Mouse (Mus musculus) kidney, embryonic 16.5 days (tissue): ENCODE results near the gene Ifrd2. TPM values are rescaled to one million over a fixed set of nuclear protein-coding genes. Genes with fewer than 3 reads are reported as not detected.

Source experiments
- ATAC-seq: fragments of 200-750 bp; cut with Nextera tagmentation; 2 replicates; pipeline ENCODE4 v1.8.0; 2017; ENCODE audit warnings: moderate TSS enrichment; ENCODE audit not compliant: low FRiP score, low TSS enrichment
- H3K27ac ChIP-seq: fragments of 300-500 bp; sonication (generic); 2 replicates; pipeline ENCODE4 v1.5.1; 2014; ENCODE audit warnings: low read length
- H3K27me3 ChIP-seq: fragments of 300-500 bp; sonication (generic); 2 replicates; pipeline ENCODE4 v1.6.1; 2014; ENCODE audit warnings: low read length, control low read depth, mixed read lengths; ENCODE audit not compliant: insufficient read depth
- H3K36me3 ChIP-seq: fragments of 300-500 bp; sonication (generic); 2 replicates; pipeline ENCODE4 v1.6.1; 2014; ENCODE audit warnings: low read length, control low read depth, mixed read lengths; ENCODE audit not compliant: insufficient read depth
- H3K4me1 ChIP-seq: fragments of 300-500 bp; sonication (generic); 2 replicates; pipeline ENCODE4 v1.6.1; 2014; ENCODE audit warnings: low read length, control low read depth, mixed read lengths; ENCODE audit not compliant: insufficient read depth
- H3K4me2 ChIP-seq: fragments of 300-500 bp; sonication (generic); replicated peaks from 2 replicates; pipeline ENCODE4 v1.6.1; 2014; ENCODE audit warnings: low read depth, low read length
- H3K4me3 ChIP-seq: fragments of 300-500 bp; sonication (generic); 2 replicates; pipeline ENCODE4 v1.5.1; 2014; ENCODE audit warnings: mild to moderate bottlenecking, low read length
- H3K9ac ChIP-seq: fragments of 300-500 bp; sonication (generic); replicated peaks from 2 replicates; pipeline ENCODE4 v1.6.1; 2014; ENCODE audit warnings: low read length
- H3K9me3 ChIP-seq: fragments of 300-500 bp; sonication (generic); 2 replicates; pipeline ENCODE4 v1.6.1; 2016; ENCODE audit warnings: low read length, control low read depth
- WGBS: fragments of 180-500 bp; shearing (Covaris S2); extraction: QIAGEN DNeasy Blood & Tissue Kit; methylation state at CpG from one replicate; pipeline ENCODE4 v1.1.7; 2014; 5-methylcytosine and 5-hydroxymethylcytosine counted together
- polyA plus RNA-seq: library from polyadenylated mRNA; unstranded; fragments of >200 nt; fragmentation: Nextera tagmentation; extraction: Ambion mirVana; gene quantifications from 2 replicates; pipeline ENCODE4 v1.2.1, GENCODE M21; 2015

The Ifrd2 gene
- polyA plus RNA-seq, 1 experiment from 2014 or later = 64.3 TPM

DNA sequence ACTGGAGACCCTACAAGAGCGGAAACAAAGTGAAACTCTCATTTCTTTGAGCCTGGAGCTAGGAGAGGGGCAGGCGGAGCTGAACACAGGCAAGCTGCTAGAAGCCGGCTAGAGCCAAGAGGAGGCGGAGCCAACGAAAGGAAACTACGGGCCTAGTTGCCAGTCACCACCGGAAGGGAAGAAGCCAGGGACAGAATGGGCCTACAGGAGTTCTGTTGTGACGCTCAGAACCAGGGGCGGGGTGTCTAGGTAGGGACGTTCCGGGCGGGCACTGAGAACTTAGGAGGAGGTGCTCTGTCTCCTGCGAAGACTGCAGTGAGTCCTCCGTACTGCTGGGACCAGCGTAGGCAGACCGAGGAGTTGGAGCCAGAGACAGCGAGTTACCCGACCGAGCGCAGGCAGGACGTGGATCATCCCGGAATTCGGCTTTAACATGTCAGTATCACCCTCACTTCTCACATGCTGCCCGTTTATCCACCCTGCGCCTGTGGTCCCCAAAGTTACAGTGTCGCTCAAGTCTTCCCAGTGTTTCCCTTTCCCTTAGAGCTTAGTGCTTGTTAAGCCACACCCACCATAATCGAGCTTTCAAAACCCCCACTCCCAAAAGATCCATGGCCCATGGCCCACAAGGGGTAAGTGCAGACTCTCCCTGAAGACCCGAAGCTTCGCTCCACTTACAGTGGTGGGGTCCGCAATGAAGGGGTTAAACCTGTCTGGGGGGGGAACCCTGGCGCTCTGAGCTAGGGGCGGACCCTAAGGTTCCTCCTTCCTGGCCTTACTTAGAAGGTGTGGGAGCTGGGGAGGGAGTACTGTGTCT, 6.7 kb upstream of the Ifrd2 start, which contains the start of gene Hyal3:
Gene Hyal3 (plus strand): TSS at position 318 of the 817 bp plus-strand sequence.
- no peaks in the 10 kb centered on the region for H3K27me3 ChIP-seq
- no peaks in the 10 kb centered on the region for H3K9me3 ChIP-seq
- H3K27ac ChIP-seq = peak within 1 kb of the TSS; percentile 96
- peaks cover 45% of the 10 kb centered on the region for H3K4me1 ChIP-seq
- H3K4me3 ChIP-seq = peak within 1 kb of the TSS; percentile 60
- peak within 1 kb of the TSS; percentile 83 for H3K9ac ChIP-seq
- peak; percentile 81 for ATAC-seq
- peaks cover 11% of the 10 kb centered on the region; the same call in 1 of the 2 replicates for H3K36me3 ChIP-seq
- WGBS = under 1% methylated on average over 30 of the region's 32 CpGs
- peak within 1 kb of the TSS; percentile 90 for H3K4me2 ChIP-seq

DNA sequence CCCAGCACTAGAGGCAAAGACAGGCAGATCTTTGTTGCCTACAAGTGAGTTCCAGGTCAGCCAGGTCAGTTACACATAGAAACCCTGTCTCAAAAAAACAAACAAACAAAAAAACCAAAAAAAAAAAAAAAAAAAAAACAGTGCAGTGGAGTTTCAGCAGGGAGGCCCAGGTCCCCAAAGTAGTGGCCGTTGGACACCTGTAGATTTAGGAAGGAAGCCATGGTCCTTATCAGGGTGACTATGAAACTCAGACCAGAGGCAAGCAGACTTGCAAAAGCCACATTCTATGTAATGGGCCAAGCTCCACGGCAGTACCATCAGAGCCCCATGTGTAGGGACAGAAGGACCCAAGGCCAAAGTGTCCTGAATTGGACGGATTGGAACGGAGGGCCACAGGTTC, 5.9 kb upstream of the Ifrd2 start:
- 74% methylated on average over 4 of the region's 4 CpGs for WGBS
- Histone ChIP-seq H3K27me3 (no peaks in the 10 kb centered on the region), H3K9ac (peak overlapping the region; percentile 83), H3K4me1 (peaks cover 37% of the 10 kb centered on the region), H3K9me3 (no peaks in the 10 kb centered on the region), H3K4me2 (peak overlapping the region; percentile 90), H3K27ac (peak overlapping the region; percentile 96), H3K4me3 (peak overlapping the region; percentile 60), H3K36me3 (peaks cover 11% of the 10 kb centered on the region; the same call in 1 of the 2 replicates)
- no peak for ATAC-seq

DNA sequence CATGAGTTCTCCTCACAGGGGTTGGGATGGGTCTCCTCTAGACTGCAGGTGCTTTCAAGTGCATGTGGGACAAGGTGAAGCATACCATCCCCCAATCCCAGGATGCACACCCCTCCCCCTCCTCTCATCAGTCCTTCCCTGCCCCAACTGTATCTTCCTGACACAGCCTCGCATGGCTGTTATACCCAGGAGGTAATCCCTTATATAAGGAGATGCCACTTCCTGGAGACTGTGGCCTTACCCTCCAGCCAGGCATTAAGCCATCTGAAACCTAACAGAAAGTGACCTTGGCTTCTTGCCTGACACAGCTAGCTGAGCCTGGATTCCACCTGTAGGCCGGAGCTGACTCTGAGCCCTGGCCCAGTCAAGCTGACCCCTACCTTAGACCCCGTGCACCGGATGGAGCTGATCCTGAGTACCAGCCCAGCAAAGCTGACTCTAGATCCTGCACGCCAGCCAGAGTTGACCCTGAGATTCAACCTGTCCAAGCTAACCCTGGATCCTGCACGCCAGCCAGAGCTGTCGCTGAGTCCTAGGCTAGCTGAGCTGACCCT, 4.9 kb upstream of the Ifrd2 start:
- H3K36me3 ChIP-seq = peaks cover 11% of the 10 kb centered on the region; the same call in 1 of the 2 replicates
- whole genome bisulfite sequencing = 85% methylated on average over 7 of the region's 7 CpGs
- no peak overlapping the region for H3K4me3 ChIP-seq
- peaks cover 27% of the 10 kb centered on the region for H3K4me1 ChIP-seq
- H3K27me3 ChIP-seq = no peaks in the 10 kb centered on the region
- H3K9me3 ChIP-seq = no peaks in the 10 kb centered on the region
- no peak overlapping the region for H3K4me2 ChIP-seq
- no peak for ATAC-seq
- no peak overlapping the region for H3K27ac ChIP-seq
- H3K9ac ChIP-seq = no peak overlapping the region

DNA sequence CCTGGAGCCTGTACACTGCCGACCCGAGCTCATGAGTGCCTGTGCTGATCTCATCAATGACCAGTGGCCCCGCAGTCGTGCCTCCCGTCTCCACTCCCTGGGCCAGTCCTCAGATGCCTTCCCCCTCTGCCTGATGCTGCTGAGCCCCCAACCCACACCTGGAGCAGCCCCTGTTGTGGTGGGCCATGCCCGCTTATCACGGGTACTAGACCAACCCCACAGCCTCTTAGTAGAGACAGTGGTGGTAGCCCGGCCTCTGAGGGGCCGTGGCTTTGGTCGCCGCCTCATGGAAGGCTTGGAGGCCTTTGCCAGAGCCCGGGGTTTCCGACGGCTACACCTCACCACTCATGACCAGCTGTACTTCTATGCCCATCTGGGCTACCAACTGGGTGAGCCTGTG, 4.3 kb upstream of the Ifrd2 start:
- peaks cover 11% of the 10 kb centered on the region; the same call in 1 of the 2 replicates for H3K36me3 ChIP-seq
- WGBS = 94% methylated on average over 14 of the region's 14 CpGs
- no peaks in the 10 kb centered on the region for H3K27me3 ChIP-seq
- peaks cover 26% of the 10 kb centered on the region for H3K4me1 ChIP-seq
- no peak for ATAC-seq
- H3K9ac ChIP-seq = no peak overlapping the region
- no peak overlapping the region for H3K4me2 ChIP-seq
- no peak overlapping the region for H3K27ac ChIP-seq
- H3K4me3 ChIP-seq = no peak overlapping the region
- no peaks in the 10 kb centered on the region for H3K9me3 ChIP-seq

DNA sequence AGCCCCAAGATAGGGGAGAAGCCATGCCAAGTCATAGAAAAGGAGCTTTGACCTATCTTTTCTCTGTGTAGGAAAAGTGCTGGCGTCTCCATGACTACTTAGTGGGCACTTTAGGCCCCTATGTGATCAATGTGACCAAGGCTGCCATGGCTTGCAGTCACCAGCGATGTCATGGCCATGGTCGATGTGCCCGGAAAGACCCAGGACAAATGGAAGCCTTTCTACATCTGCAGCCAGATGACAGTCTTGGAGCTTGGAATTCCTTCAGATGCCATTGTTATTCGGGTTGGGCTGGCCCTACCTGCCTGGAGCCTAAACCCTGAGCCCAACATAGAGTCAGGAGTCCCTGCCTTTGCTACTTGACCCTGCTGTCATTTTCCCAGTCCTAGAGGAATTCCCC, 938 bp upstream of the Ifrd2 start:
- peaks cover 20% of the 10 kb centered on the region for H3K4me1 ChIP-seq
- H3K9me3 ChIP-seq = no peaks in the 10 kb centered on the region
- H3K9ac ChIP-seq = no peak overlapping the region
- no peaks in the 10 kb centered on the region for H3K27me3 ChIP-seq
- ATAC-seq = no peak
- H3K36me3 ChIP-seq = peaks cover 32% of the 10 kb centered on the region
- no peak overlapping the region for H3K27ac ChIP-seq
- 86% methylated on average over 5 of the region's 5 CpGs for WGBS
- no peak overlapping the region for H3K4me3 ChIP-seq
- no peak overlapping the region for H3K4me2 ChIP-seq

DNA sequence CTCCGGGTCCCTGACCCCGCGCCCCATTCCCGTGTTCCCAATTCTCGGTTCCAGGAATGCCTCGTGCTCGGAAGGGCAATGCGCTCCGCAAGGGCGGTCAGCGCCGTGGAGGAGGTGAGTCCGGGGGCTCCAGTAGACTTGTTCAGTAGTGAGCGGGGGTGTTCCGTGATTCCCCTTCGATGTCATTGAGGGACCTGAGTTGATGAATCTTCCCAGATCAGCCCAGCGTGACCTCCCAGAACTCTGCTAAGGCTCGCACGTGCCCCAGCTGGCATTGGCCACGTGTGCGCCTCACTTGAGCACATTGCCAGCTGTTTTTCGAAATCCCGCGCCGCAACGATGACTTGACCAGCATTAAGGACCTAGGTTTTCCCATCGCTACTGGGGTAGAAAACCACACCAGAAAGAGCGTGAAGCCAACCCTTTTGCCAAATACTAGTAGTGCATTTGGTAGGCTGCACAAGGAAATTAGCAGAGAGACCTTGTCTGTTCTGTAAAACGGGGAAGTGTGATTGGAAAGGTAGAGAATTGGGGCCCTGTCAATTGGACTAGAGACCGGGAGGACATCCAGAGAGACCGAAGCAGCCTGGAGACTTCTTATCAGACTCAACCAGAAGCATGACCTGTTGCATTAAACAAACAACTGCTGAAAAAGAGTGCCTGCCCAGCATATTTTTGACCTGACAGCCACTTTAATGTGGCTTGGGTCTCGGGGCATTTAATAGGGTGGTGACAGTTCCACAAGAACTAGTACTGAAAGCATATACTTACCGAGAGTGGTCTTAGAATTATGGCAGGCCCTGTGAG, 594 bp downstream of the Ifrd2 start:
- ATAC-seq = peak; percentile 46
- no peaks in the 10 kb centered on the region for H3K9me3 ChIP-seq
- peaks cover 41% of the 10 kb centered on the region for H3K36me3 ChIP-seq
- peak overlapping the region; percentile 80 for H3K4me3 ChIP-seq
- peaks cover 13% of the 10 kb centered on the region for H3K4me1 ChIP-seq
- H3K9ac ChIP-seq = peak overlapping the region; percentile 76
- peak overlapping the region; percentile 62; the same call in 1 of the 2 replicates for H3K27ac ChIP-seq
- WGBS = 1% methylated on average over 33 of the region's 33 CpGs
- no peaks in the 10 kb centered on the region for H3K27me3 ChIP-seq
- H3K4me2 ChIP-seq = peak overlapping the region; percentile 95

DNA sequence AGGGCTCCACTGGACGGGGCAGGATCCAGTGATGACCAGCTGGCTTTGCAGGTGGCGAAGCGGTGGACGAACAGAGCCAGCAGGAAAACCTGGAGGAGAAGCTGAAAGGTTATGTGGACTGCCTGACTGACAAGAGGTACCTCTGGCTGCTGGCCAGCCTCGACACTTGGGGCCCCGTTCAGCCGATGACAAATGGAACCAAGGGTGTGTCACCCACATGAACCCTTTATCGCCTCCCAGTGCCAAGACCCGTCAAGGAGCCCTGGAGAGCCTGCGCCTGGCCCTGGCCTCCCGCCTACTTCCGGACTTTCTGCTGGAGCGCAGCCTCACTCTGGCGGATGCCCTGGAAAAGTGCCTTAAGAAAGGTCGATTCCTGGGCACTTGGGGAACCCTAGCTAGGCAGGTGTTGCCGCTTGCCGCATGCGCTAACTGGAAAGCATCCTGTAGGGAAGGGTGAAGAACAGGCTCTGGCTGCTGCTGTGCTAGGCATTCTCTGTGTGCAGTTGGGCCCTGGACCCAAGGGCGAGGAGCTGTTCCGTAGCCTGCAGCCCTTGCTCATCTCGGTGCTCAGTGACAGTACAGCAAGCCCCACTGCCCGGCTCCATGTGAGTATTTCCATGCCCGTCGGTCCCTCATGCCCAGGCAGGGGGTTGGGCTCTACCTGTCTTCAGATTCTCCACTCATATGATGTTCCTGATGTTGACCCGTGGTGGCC, 2.8 kb downstream of the Ifrd2 start:
- Histone ChIP-seq H3K27me3 (no peaks in the 10 kb centered on the region), H3K4me3 (no peak overlapping the region), H3K36me3 (peaks cover 49% of the 10 kb centered on the region), H3K9ac (no peak overlapping the region), H3K4me1 (peaks cover 13% of the 10 kb centered on the region), H3K9me3 (no peaks in the 10 kb centered on the region), H3K4me2 (no peak overlapping the region), H3K27ac (no peak overlapping the region)
- ATAC-seq = no peak
- 86% methylated on average over 25 of the region's 25 CpGs for WGBS

DNA sequence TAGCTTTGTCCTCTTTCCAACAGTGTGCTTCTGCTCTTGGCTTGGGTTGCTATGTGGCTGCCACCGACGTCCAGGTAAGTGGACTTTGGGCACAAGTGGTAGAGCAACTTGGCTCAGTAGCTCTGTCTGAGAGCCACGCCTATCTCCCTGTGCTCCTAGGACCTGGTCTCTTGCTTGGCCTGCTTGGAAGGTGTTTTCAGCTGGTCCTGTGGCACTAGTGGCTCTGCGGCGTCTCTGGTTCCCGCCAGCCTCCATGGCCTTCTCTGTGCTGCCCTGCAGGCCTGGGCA, 3.3 kb downstream of the Ifrd2 start:
- Histone ChIP-seq H3K36me3 (peaks cover 47% of the 10 kb centered on the region), H3K27ac (no peak overlapping the region), H3K4me3 (no peak overlapping the region), H3K27me3 (no peaks in the 10 kb centered on the region), H3K4me1 (peaks cover 13% of the 10 kb centered on the region), H3K9ac (no peak overlapping the region), H3K4me2 (no peak overlapping the region), H3K9me3 (no peaks in the 10 kb centered on the region)
- ATAC-seq = no peak
- WGBS = 96% methylated on average over 6 of the region's 6 CpGs

DNA sequence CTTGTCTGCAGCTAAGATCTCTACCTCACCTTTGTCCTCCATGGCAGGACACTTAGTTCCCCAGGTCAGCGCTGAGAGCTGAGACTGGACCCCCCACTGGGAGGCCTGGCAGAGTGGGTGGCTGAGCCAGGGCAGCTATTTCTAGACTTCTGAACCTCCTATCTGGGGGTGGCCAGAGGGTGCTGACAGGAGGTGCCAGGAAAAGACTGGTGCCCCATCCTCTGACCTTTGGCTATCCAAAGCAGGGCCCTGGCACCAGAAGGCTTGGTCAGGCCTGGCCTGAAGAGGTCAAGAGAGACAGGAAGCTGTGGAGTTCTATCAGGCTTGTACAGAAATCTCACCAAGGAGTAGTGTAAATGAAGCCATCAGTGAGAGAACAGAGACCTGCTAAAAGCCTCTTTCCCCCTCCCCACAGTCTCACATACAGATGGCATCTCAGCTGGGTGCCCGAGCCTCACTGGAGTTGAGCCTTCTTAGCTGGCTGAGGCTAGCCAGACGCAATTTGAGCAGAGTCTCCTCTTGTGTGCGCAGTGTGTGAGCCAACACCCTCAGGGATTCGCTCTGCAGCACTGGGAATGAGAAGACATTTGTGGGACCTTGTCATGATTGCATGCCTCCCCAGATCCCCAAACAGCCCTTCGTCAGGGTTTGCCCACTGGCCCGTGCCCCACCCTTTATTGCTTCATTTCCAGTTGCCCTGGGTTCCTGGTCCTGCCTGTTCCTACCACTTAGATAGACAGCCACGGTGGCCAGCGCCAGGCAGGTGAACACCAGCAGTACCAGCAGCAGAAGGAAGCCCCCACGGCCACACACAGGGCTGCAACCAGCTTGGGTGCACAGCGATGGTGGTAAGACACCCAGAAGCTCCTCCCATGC, 5.9 kb downstream of the Ifrd2 start:
- H3K4me2 ChIP-seq = no peak overlapping the region
- peaks cover 9% of the 10 kb centered on the region for H3K4me1 ChIP-seq
- H3K9me3 ChIP-seq = no peaks in the 10 kb centered on the region
- H3K36me3 ChIP-seq = peaks cover 47% of the 10 kb centered on the region
- no peak overlapping the region for H3K27ac ChIP-seq
- no peak for ATAC-seq
- no peak overlapping the region for H3K4me3 ChIP-seq
- no peaks in the 10 kb centered on the region for H3K27me3 ChIP-seq
- H3K9ac ChIP-seq = no peak overlapping the region
- WGBS = 88% methylated on average over 11 of the region's 11 CpGs
